Mouse (Mus musculus) olfactory bulb, adult 2 months (tissue): ENCODE measurements at regions not wholly inside any gene's neighbourhood (a gene's known extent, or its start where the extent isn't known, plus 50 kb on each side); places are given as distances from the start of the nearest gene placed in this dataset.

Source experiments
- CTCF ChIP-seq: fragments of 200-500 bp; IDR thresholded peaks from 2 replicates; pipeline ENCODE4 v1.5.1; 2012; ENCODE audit warnings: low read depth, mild to moderate bottlenecking, low read length, moderate library complexity; ENCODE audit not compliant: insufficient read depth
- POLR2A ChIP-seq: fragments of 200-500 bp; IDR thresholded peaks from 2 replicates; pipeline ENCODE4 v1.6.1; 2012; ENCODE audit warnings: mild to moderate bottlenecking, low read depth, low read length, moderate library complexity; ENCODE audit not compliant: insufficient read depth

DNA sequence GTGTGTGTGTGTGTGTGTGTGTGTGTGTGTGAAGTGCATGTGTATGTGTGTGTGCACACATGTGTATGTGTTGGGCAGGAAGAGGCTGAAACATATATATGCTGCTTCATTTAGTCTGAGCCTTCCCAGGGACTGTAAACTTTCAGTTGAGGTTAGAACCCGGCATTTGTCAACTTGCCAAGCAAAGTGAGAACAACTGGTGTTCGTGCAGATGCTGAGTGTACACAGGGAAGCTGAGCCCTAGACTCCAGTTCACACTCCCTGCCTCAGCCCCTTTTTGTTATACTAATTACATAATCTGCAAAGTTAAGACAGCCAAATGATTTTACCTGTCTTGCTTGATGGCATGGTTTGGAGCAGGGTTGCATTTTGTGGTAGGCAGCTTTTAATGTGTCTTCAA, 87.7 kb upstream of the Pkn2 start:
- no peak for TF ChIP-seq CTCF
- TF ChIP-seq POLR2A = no peak
